Mouse (Mus musculus) MEL (cell line): ENCODE results near the gene Pttg1.

Experiments used
- CHD2 ChIP-seq: IDR thresholded peaks from 2 replicates; pipeline ENCODE4 v1.6.1; 2011; ENCODE audit warnings: low read length, improper control_type of control experiment
- CTCF ChIP-seq, 3 experiments: IDR thresholded peaks in 2 of 3; conservative IDR thresholded peaks in 1 of 3; 2 replicates each; pipeline ENCODE4 v1.5.1; 2011 to 2012; ENCODE audit warnings: low read length in 3 of 3, low read depth in 2 of 3, mild to moderate bottlenecking in 2 of 3, improper control_type of control experiment in 1 of 3, inconsistent platforms in 1 of 3, mixed read lengths in 1 of 3, moderate library complexity in 1 of 3; ENCODE audit not compliant: control insufficient read depth in 1 of 3, insufficient read depth in 1 of 3, poor library complexity in 1 of 3, severe bottlenecking in 1 of 3
- JUND ChIP-seq: IDR thresholded peaks from 2 replicates; pipeline ENCODE4 v1.6.1; 2011; ENCODE audit warnings: low read depth, mild to moderate bottlenecking, improper control_type of control experiment, low read length
- MXI1 ChIP-seq: IDR thresholded peaks from 2 replicates; pipeline ENCODE4 v1.6.1; 2011; ENCODE audit warnings: mild to moderate bottlenecking, low read depth, low read length, improper control_type of control experiment
- UBTF ChIP-seq: IDR thresholded peaks from 2 replicates; pipeline ENCODE4 v1.6.1; 2012; ENCODE audit warnings: low read depth, mild to moderate bottlenecking, inconsistent platforms, low read length, improper control_type of control experiment, moderate library complexity, borderline replicate concordance; ENCODE audit not compliant: insufficient read depth
- ZC3H11A ChIP-seq: IDR thresholded peaks from 2 replicates; pipeline ENCODE4 v1.6.1; 2012; ENCODE audit warnings: low read depth, mild to moderate bottlenecking, inconsistent platforms, low read length, improper control_type of control experiment

DNA sequence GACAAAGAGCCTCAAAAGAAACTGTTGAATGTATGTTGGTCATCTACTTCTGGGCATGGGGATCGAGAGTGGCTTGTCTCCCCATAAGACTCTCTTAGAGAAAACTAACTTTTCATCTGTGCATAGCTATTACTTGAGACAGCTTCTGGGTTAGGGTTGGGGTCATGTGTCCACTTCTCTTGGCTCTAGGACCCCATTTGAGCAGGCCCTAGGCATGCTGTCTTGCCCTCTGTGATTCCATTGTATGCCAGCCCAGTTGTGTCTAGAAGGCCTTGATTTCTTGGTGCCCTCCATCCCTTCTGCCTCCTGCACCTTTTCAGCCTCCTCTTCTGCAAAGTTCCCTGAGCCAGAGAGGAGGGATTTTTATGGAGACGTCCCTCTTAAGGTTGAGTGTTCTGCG, 54.2 kb downstream of the Pttg1 start:
- TF ChIP-seq MXI1 (no peak), CHD2 (no peak), ZC3H11A (no peak), JUND (no peak), CTCF (IDR thresholded peaks at IDR 0.05 in 2 of 3, conservative IDR thresholded peaks at IDR 0.05 in 1 of 3; ENCODE audit: control insufficient read depth in 1 of 3, insufficient read depth in 1 of 3, low read depth in 2 of 3, low read length in 3 of 3, poor library complexity in 1 of 3, severe bottlenecking in 1 of 3) (no peak), UBTF (no peak)
